Mouse (Mus musculus) bone marrow, adult 2 months (tissue): ENCODE results near the gene Tmem270. TPM values are rescaled to one million over a fixed set of nuclear protein-coding genes. Genes with fewer than 3 reads are reported as not detected.

Experiments used
- H3K27ac ChIP-seq: fragments of 200-500 bp; 2 replicates; pipeline ENCODE4 v1.5.1; 2012; ENCODE audit warnings: low read depth, mild to moderate bottlenecking, control low read depth, inconsistent platforms, low read length; ENCODE audit not compliant: control insufficient read depth, poor library complexity, insufficient read depth
- H3K4me1 ChIP-seq: fragments of 200-500 bp; 2 replicates; pipeline ENCODE4 v1.6.1; 2011; ENCODE audit warnings: low read length; ENCODE audit not compliant: control insufficient read depth, insufficient read depth
- H3K4me3 ChIP-seq: fragments of 200-500 bp; replicated peaks from 2 replicates; pipeline ENCODE3; 2011; ENCODE audit warnings: mild to moderate bottlenecking, low read depth, low read length, control low read depth; ENCODE audit not compliant: control insufficient read depth
- CTCF ChIP-seq: fragments of 200-500 bp; IDR thresholded peaks from 2 replicates; pipeline ENCODE4 v1.5.1; 2011; ENCODE audit warnings: low read length, control low read depth; ENCODE audit not compliant: control insufficient read depth, insufficient read depth
- POLR2A ChIP-seq: fragments of 200-500 bp; IDR thresholded peaks from 2 replicates; pipeline ENCODE4 v1.6.1; 2011; ENCODE audit warnings: low read depth, mild to moderate bottlenecking, control low read depth, low read length, borderline replicate concordance; ENCODE audit not compliant: control insufficient read depth
- WGBS: fragments of 180-500 bp; shearing (Covaris S2); methylation state at CpG from one replicate; pipeline ENCODE4 v1.1.7; 2018; 5-methylcytosine and 5-hydroxymethylcytosine counted together
- polyA plus RNA-seq: library from polyadenylated mRNA; stranded (reverse); fragments of >200 nt; gene quantifications from 2 replicates; pipeline ENCODE4 v1.2.4, GENCODE M21; 2011; ENCODE audit warnings: low replicate concordance; ENCODE audit not compliant: missing spikeins, insufficient read depth, insufficient read length

Tmem270 gene
- polyA plus RNA-seq, result not detected in 2 replicates

DNA sequence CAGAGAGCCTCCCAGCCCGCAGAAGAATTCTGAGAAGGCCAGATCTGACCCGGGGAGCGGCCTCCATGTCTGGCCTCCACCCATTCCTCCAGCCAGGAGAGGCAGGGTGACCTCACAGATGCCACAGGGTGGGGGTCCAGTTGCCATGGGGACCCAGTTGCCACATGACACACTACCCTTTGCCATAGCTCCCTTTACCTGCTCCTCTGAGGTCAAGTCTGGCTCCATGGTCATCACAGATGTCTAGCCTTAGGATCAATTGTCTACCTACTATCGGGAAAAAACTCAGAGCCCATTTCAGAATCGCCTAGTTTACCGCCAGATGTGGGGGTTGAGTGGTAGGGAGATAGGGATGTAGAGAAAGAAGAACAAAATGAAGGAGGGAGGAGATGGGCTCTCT, at the start of gene Tmem270:
Tmem270 (minus strand) TSS at position 101 of the 400 bp plus-strand sequence.
- 92% methylated on average over 6 of the region's 6 CpGs for WGBS
- TF ChIP-seq POLR2A (no peak), CTCF (no peak)

DNA sequence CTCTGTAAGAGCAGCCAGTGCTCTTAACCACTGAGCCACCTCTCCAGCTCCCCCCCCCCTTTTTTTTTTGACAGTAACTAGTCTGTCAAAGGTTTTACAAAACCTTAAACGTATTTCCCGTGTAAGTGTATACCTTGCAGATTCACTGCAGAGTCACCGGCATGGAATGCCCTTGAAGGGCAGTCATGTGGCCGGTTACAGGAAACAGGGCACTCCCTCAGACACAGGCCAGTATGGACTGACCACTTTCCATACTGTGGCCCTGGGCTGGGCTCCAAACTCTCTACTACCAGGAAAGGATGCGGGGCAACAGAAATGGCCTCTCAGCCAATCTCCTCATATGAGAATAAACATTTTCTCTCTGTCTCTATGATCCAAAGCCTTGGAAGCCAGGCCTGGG, 49.0 kb upstream of the Tmem270 start:
- 76% methylated on average over 5 of the region's 5 CpGs for WGBS
- no peak for TF ChIP-seq POLR2A
- no peak for TF ChIP-seq CTCF
- no peak overlapping the region for H3K27ac ChIP-seq
- no peak overlapping the region for H3K4me3 ChIP-seq
- peaks cover 2% of the 10 kb centered on the region; the same call in 1 of the 2 replicates for H3K4me1 ChIP-seq

More for the DNA sequence above, at the start of gene Tmem270:
- H3K4me3 ChIP-seq, result no peak within 1 kb of the TSS
- H3K4me1 ChIP-seq, result no peaks in the 10 kb centered on the region
- no peak within 1 kb of the TSS for H3K27ac ChIP-seq

- 5% methylated on average over 19 of the region's 19 CpGs for WGBS
These were observed 44.7 kb upstream of the Tmem270 start for GRCm38 (mm10) chr5:134951053-134951884.

DNA sequence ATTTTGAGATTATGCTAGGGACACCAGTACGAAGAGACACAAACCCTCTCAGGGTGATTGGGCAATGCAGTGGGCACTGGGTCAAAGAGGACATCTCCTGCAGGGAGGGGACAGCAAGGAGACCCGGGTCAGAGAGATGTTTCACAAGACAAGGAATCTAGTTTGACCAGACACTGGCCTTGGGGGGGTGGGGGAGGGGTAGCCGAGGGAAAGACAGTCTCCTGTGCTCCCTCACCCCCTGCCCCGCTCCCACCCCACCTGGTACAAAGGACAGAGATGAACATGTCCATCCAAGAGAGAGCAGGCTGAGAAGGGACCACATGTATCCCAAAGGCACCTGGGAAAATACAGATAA, 41.5 kb upstream of the Tmem270 start:
- Histone ChIP-seq H3K4me1 (no peaks in the 10 kb centered on the region; the same call in 1 of the 2 replicates), H3K27ac (no peak overlapping the region), H3K4me3 (no peak overlapping the region)
- TF ChIP-seq POLR2A, result no peak
- WGBS, result 38% methylated on average over 4 of the region's 4 CpGs

More at GRCm38 (mm10) chr5:134951053-134951884, 44.7 kb upstream of the Tmem270 start:
- Histone ChIP-seq H3K27ac (no peak overlapping the region), H3K4me1 (no peaks in the 10 kb centered on the region; the same call in 1 of the 2 replicates), H3K4me3 (no peak overlapping the region)
- no peak for TF ChIP-seq CTCF
- TF ChIP-seq POLR2A, result no peak

DNA sequence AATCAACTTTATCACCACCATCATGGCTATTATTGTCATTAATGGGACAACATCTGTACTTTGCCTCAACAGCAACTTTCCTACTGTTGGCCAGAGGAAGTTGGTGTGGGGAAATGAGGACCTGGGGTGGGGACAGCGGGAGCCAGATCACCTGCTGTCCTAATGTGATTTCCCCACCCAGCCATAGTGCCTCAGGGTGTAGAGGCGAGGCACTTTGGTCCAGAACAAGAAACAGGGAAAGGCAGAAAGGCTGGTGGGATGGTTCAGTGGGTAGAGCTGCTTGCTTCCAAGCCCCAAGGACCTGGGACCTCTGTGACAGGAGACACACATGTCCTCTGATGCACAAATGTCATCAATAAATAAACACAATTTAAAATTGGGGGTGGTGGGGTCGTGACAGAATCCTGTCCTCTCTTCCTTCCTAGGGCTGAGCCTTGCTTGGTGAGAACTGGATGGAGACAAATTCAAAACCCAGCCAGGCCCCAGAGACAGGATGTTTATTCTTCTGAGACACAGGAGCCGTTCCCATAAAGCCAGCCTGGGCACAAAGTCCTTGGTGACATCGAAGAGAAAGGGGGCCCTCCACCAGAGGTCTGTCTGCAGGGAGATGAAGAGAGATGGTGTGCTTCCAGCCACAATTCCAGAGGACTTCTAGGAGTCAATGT, 41.0 kb upstream of the Tmem270 start:
- WGBS, result 36% methylated on average over 5 of the region's 5 CpGs
- no peak overlapping the region for H3K27ac ChIP-seq
- H3K4me3 ChIP-seq, result no peak overlapping the region
- no peaks in the 10 kb centered on the region; the same call in 1 of the 2 replicates for H3K4me1 ChIP-seq
- no peak for TF ChIP-seq CTCF
- TF ChIP-seq POLR2A, result no peak

- no peak within 1 kb of the TSS for H3K27ac ChIP-seq
These were observed 40.3 kb upstream of the Tmem270 start, which contains the start of gene Cldn4 for GRCm38 (mm10) chr5:134946857-134947255. TSS of gene Cldn4 (minus strand) at chr5:134946934.

DNA sequence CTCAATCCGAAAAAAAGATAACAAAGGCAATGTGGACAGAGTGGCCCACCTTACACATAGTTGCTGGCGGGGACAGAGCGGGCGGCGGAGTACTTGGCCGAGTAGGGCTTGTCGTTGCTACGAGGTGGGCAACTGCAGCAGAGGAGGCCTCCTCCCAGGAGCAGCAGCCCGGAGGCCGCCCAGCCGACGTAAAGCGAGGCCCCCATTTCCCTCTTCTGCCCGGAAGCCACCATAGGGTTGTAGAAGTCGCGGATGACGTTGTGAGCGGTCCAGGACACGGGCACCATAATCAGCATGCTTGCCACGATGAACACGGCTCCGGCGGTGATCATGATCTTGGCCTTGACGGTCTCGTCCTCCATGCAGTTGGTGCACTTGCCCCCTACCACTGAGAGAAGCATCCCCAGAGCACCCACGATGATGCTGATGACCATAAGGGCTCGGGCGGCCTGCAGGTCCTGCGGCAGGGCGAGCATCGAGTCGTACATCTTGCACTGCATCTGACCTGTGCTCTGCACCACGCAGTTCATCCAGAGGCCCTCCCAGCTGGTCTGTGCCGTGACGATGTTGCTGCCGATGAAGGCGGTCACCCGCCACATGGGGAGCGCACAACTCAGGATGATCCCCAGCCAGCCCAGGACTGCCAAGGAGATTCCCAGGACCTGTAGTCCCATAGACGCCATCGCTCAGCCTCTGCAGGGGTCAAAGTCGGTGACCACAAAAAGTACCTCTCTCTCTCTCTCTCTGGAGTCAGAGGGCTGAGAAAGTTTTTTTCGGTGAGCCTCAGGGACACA, 39.7 kb upstream of the Tmem270 start:
- 80% methylated on average over 43 of the region's 43 CpGs for WGBS
- Histone ChIP-seq H3K27ac (no peak overlapping the region), H3K4me3 (peak overlapping the region; percentile 9), H3K4me1 (no peaks in the 10 kb centered on the region; the same call in 1 of the 2 replicates)
- TF ChIP-seq CTCF, result no peak
- no peak for TF ChIP-seq POLR2A

More at GRCm38 (mm10) chr5:134946857-134947255, 40.3 kb upstream of the Tmem270 start, which contains the start of gene Cldn4:
- H3K4me3 ChIP-seq, result peak within 1 kb of the TSS; percentile 9
- no peaks in the 10 kb centered on the region; the same call in 1 of the 2 replicates for H3K4me1 ChIP-seq
- TF ChIP-seq CTCF (no peak), POLR2A (no peak)
- 68% methylated on average over 11 of the region's 11 CpGs for WGBS
